Mouse (Mus musculus) cerebellum, adult 11 months (tissue): ENCODE results near the gene Vti1a.

Experiments used
- DNase-seq: peaks from one replicate; pipeline ENCODE4 v3.0.0; 2022

The Vti1a gene

DNA sequence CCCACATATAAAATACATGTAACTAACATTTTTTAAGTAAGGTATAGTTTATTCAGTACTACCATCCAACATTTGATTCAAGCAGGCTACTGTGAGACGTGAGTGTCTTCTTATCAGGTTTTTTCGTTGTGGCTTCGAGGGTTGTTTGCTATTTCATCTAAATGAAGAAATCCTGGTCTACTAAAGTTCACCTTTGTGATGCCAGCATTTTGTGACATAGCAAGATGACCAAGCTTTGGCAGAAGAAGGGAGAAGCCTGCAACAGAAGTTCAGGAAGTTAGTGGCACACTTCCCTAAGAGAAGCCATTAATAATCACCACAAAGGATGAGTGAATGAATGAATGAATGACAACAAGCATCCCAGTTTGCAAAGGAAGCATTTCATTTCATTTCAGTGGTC lies 278.4 kb downstream of the Vti1a start:
- DNase-seq: no peak

- DNase-seq: no peak
Measured at GRCm38 (mm10) chr19:55595945-55596649, 280.0 kb downstream of the Vti1a start.

GRCm38 (mm10) chr19:55596804-55597203 lies 280.7 kb downstream of the Vti1a start:
- no peak for DNase-seq

DNA sequence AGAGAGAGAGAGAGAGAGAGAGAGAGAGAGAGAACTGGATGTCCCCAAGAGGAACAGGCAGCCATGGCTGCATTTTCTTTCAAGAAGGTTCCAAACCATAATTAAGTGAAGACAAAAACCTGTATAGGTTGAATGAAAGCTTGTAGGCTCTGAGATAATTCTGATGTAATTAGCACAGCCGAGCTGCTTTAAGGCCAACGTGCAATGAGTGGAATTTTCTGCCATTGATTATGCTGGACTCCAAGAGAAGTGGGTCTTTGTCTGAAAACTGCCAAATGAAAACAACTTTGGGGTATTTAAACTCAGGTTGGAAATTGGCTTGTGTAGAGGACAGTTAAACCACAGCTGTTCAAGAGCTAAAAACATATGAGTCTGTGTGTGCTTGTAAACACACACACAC lies 281.2 kb downstream of the Vti1a start:
- DNase-seq: no peak

DNA sequence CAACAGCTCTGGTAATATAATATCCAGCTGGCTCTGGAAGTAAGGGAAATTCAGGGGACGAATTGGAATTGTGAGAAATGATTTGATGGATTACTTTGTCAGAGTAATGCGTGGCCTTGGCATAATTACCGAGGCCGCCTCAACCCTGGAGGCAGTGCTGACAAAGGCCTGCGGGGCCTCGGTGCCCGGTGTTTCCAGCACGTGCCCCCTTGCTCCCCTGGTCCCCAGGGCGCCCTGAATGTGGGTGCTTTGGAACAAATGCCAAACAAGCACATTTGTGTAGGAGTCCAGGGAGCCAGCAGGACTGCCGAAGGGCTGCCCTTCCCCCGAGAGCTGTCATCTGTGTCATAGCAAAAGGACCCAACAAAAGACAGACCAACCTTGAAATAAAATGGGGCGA lies 281.9 kb downstream of the Vti1a start:
- DNase-seq: no peak

- no peak for DNase-seq
Measured at GRCm38 (mm10) chr19:55599124-55599523, 283.0 kb downstream of the Vti1a start.

DNA sequence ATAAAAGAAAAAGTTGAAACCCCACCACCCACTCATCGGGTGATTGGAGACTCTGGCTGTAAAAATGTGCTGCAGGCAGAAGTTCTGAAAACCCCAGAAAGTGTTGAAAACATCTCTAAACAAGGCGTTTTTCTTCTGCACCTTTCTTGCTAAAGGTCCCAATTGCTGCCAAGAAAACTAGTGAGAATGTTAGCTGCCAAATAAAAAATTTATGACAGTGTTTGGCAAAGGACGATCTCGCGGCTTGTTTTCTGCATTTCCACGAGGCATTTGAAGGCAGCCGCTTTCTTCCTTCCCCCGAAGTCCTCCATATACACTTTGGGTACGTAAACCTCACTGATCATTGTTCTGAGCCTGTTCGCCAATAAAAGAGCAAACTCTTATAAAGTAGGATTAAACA lies 291.6 kb downstream of the Vti1a start:
- DNase-seq: no peak

DNA sequence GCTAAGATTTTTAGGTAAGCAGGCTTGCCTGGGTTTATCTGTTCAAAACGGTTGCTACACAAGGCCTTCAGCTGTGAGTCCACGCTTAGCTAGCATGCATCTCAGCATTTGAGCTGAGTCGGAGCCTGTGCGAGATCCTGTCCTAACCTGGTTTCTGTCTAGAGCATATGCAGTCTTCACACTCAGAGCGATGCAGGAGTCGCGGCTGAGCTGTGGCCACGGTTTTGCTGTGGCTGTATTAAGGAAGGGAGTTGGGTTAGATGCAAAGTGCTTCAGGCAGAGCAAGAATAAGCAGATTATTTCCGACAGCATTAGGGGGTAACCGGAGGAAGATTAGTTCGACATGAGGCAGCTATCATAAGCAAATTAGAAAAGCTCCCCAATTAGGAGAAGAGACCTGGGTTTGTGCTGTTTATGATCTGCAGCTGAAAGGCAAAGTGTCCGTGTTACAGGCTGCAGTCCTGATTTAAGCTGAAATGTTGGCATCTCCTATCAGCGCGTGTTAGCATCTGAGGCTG lies 292.8 kb downstream of the Vti1a start:
- DNase-seq: no peak

DNA sequence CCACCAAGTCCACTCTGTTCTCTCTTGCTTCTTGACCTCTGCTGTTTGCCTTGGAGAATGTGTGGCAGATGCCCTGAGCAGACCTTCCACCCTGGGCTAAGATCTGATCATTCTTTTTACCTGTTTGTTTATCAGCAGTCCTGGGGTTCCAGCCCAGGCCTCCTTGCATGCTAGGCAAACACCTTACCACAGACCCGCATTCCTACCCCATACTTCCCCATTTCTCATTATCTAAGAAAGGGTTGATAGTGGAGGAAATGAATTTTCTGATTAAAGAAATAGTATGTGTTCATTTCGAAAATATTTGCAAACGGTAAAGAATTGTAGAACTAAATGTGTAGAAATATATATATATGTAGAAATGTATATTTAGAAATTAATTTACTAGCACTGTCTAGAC lies 293.7 kb downstream of the Vti1a start:
- no peak for DNase-seq

- no peak for DNase-seq
Measured at GRCm38 (mm10) chr19:55615743-55616142, 299.6 kb downstream of the Vti1a start.

DNA sequence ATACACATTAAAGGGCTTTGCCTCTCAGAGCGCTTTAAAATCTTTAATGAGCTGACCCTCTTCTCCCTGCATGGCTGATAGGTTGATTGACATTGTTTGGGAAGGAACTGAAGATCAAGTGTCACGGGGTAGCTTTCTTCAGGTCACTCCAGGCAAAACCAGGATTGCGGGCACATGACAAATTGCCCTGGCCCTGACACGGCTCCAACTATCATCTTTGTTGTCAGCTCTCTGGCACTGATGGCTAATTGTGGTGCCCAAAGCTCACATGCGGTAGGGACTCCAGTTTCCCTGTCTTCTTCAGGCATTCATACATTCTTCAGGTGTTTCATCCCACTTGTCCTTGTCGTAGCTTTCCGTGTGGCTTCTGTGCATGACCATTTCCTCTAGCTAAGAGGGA lies 300.2 kb downstream of the Vti1a start:
- no peak for DNase-seq

- DNase-seq: no peak
Measured at GRCm38 (mm10) chr19:55616937-55617336, 300.8 kb downstream of the Vti1a start.

GRCm38 (mm10) chr19:55618546-55618945 lies 302.5 kb downstream of the Vti1a start:
- no peak for DNase-seq

GRCm38 (mm10) chr19:55620411-55621008 lies 304.4 kb downstream of the Vti1a start:
- no peak for DNase-seq

- DNase-seq: no peak
Measured at GRCm38 (mm10) chr19:55621011-55621625, 305.0 kb downstream of the Vti1a start.

GRCm38 (mm10) chr19:55622821-55623220 lies 306.7 kb downstream of the Vti1a start:
- no peak for DNase-seq

- no peak for DNase-seq
Measured at GRCm38 (mm10) chr19:55623605-55624004, 307.5 kb downstream of the Vti1a start.

- DNase-seq: no peak
Measured at GRCm38 (mm10) chr19:55626483-55626882, 310.4 kb downstream of the Vti1a start.

GRCm38 (mm10) chr19:55626952-55627351 lies 310.9 kb downstream of the Vti1a start:
- no peak for DNase-seq

DNA sequence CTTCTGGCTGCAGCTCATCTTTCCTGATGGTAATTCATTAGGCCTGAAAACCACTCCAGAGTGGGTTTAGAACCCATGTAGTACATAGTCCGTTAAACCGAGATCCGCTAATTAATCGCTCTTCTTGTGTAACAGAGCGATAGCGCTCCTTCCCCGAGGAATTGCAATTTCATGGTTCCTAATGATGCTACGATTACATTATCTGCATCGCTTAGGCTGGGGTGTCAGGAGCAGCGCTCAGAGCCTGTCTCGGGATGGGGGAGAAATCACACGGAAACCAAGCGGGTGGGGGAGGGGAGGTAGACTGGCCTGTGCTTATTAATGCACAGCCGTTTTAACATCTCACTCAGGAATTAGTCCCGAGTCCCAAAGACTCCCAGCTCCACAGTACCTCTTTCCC lies 319.4 kb downstream of the Vti1a start:
- no peak for DNase-seq

DNA sequence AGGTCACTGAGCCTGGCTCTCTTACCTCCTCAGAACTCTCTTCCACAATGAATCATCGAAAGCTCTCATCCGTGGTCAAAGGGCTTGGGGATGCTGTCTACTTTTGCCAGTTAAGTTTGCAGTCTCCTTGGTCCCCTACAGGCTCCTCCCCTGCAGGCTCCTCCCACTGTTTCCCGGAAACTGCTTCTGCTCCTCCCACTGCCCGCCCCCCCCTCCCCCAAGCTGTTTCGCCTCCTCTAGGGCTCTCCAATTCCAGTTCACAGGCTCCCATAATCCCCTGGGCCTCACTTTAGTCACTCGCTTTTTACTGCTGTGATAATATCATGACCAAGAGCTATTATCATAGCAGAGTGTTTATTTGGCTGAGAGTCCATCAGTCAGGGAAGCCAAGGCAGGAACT lies 324.2 kb downstream of the Vti1a start:
- DNase-seq: no peak

DNA sequence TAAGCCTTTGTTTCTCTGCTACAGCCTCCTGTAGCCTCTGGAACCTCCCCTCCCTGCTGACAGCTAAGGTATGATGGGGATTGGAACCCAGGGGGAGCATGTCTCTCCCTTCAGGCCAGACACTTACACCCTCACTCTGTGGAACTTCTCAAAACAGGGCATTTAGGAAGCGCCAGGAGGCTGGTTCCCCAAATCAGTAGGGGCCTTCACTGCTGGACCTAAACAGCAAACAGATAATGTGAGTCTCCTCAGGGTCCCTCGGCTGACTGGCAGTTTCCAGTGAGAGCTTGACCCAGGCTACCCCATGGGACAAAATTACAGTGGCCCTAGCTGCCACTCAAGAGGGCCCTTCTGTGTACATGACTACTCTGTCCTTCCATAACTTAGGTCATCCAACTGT lies 325.8 kb downstream of the Vti1a start:
- no peak for DNase-seq

- no peak for DNase-seq
Measured at GRCm38 (mm10) chr19:55642361-55642760, 326.3 kb downstream of the Vti1a start.

GRCm38 (mm10) chr19:55643288-55643901 lies 327.3 kb downstream of the Vti1a start:
- peak; percentile 9 for DNase-seq
